Mouse (Mus musculus): Measurements from ENCODE around the gene Msgn1. TPM values are rescaled to one million over a fixed set of nuclear protein-coding genes. Genes with fewer than 3 reads are reported as not detected.

Gene Msgn1
- not detected in 2 replicates for polyA plus RNA-seq (2016; fragmentation: Nextera tagmentation; extraction: Ambion mirVana)

DNA sequence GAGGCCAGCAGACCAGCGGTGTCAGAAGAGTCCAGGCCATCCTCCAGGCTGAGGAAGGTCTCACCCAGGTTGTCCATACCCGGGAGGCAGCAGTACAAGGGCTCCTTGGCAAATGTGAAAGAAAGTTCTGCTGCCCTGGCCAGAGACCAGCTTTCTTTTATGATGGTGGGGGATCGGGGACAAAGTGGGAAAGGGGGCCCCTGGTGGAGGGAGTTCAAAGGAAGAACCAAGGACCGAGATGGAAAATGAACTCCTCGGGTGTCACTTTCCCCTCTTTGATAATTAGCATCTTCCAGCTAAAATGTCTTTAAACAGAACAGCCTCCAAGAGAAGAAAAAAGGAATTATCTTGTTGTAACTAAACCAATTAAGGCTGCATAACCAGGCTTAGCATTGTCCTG, at the start of gene Msgn1:
Gene Msgn1, minus strand, starts transcription at position 101 of the 400 bp plus-strand sequence.
- H3K4me1 ChIP-seq: peaks cover 9% of the 10 kb centered on the region
- ATAC-seq (ENCODE audit: low FRiP score): peak; percentile 27; the same call in 1 of the 2 replicates
- H3K9me3 ChIP-seq: no peaks in the 10 kb centered on the region
- no peaks in the 10 kb centered on the region for H3K27me3 ChIP-seq
- no peak within 1 kb of the TSS for H3K4me2 ChIP-seq
- no peak within 1 kb of the TSS for H3K9ac ChIP-seq
- WGBS: 45% methylated on average over 5 of the region's 5 CpGs
- H3K27ac ChIP-seq: no peak within 1 kb of the TSS
- H3K4me3 ChIP-seq (replicated peaks): no peak within 1 kb of the TSS
- H3K36me3 ChIP-seq (replicated peaks): no peaks in the 10 kb centered on the region

DNA sequence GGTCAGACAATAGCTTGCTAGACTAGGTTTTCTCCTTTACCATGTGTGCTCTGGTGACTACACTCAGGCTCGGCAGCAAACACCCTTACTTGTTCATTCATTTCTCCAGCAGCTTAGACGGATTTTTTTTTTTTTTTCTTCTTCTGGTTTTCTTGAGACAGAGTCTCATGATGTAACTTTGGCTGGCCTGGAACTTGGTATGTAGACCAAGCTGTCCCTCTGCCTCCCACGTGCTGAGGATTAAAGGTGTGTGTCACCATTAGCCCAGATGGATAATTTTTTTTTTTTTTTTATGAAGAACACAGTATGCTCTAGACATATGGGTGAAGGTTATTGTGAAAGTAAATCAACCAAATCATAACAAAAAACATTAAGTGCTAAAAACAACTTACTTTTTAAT, 41.5 kb upstream of the Msgn1 start:
- Histone ChIP-seq H3K36me3 (replicated peaks) (peaks cover 30% of the 10 kb centered on the region), H3K4me1 (no peaks in the 10 kb centered on the region), H3K4me3 (replicated peaks) (no peak overlapping the region), H3K27me3 (no peaks in the 10 kb centered on the region), H3K9me3 (no peaks in the 10 kb centered on the region), H3K9ac (no peak overlapping the region), H3K4me2 (no peak overlapping the region), H3K27ac (no peak overlapping the region)
- WGBS: 85% methylated on average over 3 of the region's 3 CpGs
- ATAC-seq (ENCODE audit: low FRiP score): no peak

- Histone ChIP-seq H3K27ac (no peak overlapping the region), H3K27me3 (no peaks in the 10 kb centered on the region), H3K9me3 (no peaks in the 10 kb centered on the region), H3K4me2 (no peak overlapping the region), H3K9ac (no peak overlapping the region), H3K36me3 (replicated peaks) (peaks cover 40% of the 10 kb centered on the region), H3K4me1 (no peaks in the 10 kb centered on the region), H3K4me3 (replicated peaks) (no peak overlapping the region)
- WGBS: 96% methylated on average over 1 of the region's 1 CpGs
- no peak for ATAC-seq (ENCODE audit: low FRiP score)
These were observed 38.7 kb upstream of the Msgn1 start for GRCm38 (mm10) chr12:11247460-11247859.

GRCm38 (mm10) chr12:11235996-11236395, 27.2 kb upstream of the Msgn1 start:
- Histone ChIP-seq H3K9ac (no peak overlapping the region), H3K27ac (no peak overlapping the region), H3K4me1 (no peaks in the 10 kb centered on the region), H3K27me3 (no peaks in the 10 kb centered on the region), H3K4me3 (replicated peaks) (no peak overlapping the region), H3K36me3 (replicated peaks) (peaks cover 2% of the 10 kb centered on the region; the same call in 1 of the 2 replicates), H3K4me2 (no peak overlapping the region), H3K9me3 (no peaks in the 10 kb centered on the region)
- 86% methylated on average over 2 of the region's 2 CpGs for WGBS
- no peak for ATAC-seq (ENCODE audit: low FRiP score)

DNA sequence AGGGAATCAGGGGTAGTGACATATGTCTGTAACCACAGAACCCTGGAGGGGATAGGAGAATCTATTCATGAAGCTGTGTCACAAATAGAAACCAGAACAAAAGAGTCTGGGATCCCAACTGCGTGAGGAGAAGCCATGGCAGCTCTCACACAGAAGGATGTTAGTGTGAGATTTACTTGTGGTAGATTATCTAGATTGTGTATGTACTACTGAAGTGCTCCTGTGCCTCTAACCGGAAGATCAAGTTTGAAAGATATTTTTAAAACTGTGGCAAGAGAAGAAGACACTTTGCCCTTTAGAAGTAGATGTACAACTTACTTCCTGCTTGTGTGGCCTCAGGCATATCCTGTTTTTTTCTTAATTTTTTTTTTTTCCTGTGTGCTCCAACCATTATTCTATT, 21.5 kb upstream of the Msgn1 start:
- WGBS: 77% methylated on average over 2 of the region's 2 CpGs
- Histone ChIP-seq H3K27ac (no peak overlapping the region), H3K4me2 (no peak overlapping the region), H3K4me3 (replicated peaks) (no peak overlapping the region), H3K4me1 (no peaks in the 10 kb centered on the region), H3K36me3 (replicated peaks) (no peaks in the 10 kb centered on the region), H3K9me3 (no peaks in the 10 kb centered on the region), H3K9ac (no peak overlapping the region), H3K27me3 (no peaks in the 10 kb centered on the region)
- ATAC-seq (ENCODE audit: low FRiP score): no peak

- no peak for ATAC-seq (ENCODE audit: low FRiP score)
- WGBS: 88% methylated on average over 5 of the region's 5 CpGs
- Histone ChIP-seq H3K4me3 (replicated peaks) (no peak overlapping the region), H3K9me3 (no peaks in the 10 kb centered on the region), H3K4me1 (peaks cover 9% of the 10 kb centered on the region), H3K4me2 (no peak overlapping the region), H3K27me3 (no peaks in the 10 kb centered on the region), H3K9ac (no peak overlapping the region), H3K27ac (no peak overlapping the region), H3K36me3 (replicated peaks) (no peaks in the 10 kb centered on the region)
These were observed 17.9 kb upstream of the Msgn1 start for GRCm38 (mm10) chr12:11226529-11227268.

- no peak overlapping the region for H3K27ac ChIP-seq
- H3K4me2 ChIP-seq: no peak overlapping the region
- H3K4me3 ChIP-seq (replicated peaks): no peak overlapping the region
- no peak for ATAC-seq (ENCODE audit: low FRiP score)
- H3K4me1 ChIP-seq: peaks cover 15% of the 10 kb centered on the region
- no peak overlapping the region for H3K9ac ChIP-seq
- H3K36me3 ChIP-seq (replicated peaks): no peaks in the 10 kb centered on the region
- 25% methylated on average over 1 of the region's 1 CpGs for WGBS
- no peaks in the 10 kb centered on the region for H3K9me3 ChIP-seq
- H3K27me3 ChIP-seq: no peaks in the 10 kb centered on the region
These were observed 17.4 kb upstream of the Msgn1 start for GRCm38 (mm10) chr12:11226123-11226522.

GRCm38 (mm10) chr12:11224722-11225121, 15.9 kb upstream of the Msgn1 start:
- WGBS: 6% methylated on average over 5 of the region's 5 CpGs
- no peak for ATAC-seq (ENCODE audit: low FRiP score)
- Histone ChIP-seq H3K9ac (no peak overlapping the region), H3K27ac (no peak overlapping the region), H3K4me1 (peaks cover 15% of the 10 kb centered on the region), H3K36me3 (replicated peaks) (no peaks in the 10 kb centered on the region), H3K27me3 (no peaks in the 10 kb centered on the region), H3K4me3 (replicated peaks) (no peak overlapping the region), H3K4me2 (no peak overlapping the region), H3K9me3 (no peaks in the 10 kb centered on the region)

DNA sequence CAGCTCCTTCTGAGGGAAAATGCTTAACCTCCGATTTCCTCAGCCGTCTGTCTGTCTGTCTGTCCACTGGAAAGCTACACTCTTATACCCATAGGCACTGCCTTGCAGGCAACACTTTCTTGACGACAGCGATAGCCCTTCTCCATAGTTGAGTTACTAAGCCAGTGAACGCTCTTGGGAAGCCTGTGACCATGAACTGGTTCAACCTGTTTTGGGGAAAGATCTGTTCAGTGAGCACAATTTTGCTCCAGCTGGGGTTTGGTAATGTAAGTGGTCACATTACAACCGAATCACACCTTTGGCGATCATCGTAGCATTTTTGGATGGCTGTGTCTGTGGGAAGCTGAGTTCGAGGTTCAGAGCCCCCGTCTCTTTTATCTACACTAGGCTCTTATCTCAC, 14.3 kb upstream of the Msgn1 start:
- H3K4me1 ChIP-seq: peaks cover 15% of the 10 kb centered on the region
- H3K4me2 ChIP-seq: no peak overlapping the region
- no peak overlapping the region for H3K9ac ChIP-seq
- no peaks in the 10 kb centered on the region for H3K36me3 ChIP-seq (replicated peaks)
- no peak overlapping the region for H3K4me3 ChIP-seq (replicated peaks)
- no peaks in the 10 kb centered on the region for H3K27me3 ChIP-seq
- H3K27ac ChIP-seq: no peak overlapping the region
- H3K9me3 ChIP-seq: no peaks in the 10 kb centered on the region
- WGBS: 94% methylated on average over 10 of the region's 10 CpGs
- ATAC-seq (ENCODE audit: low FRiP score): no peak

- Histone ChIP-seq H3K27ac (no peak overlapping the region), H3K36me3 (replicated peaks) (no peaks in the 10 kb centered on the region), H3K4me1 (peaks cover 15% of the 10 kb centered on the region), H3K9ac (no peak overlapping the region), H3K27me3 (no peaks in the 10 kb centered on the region), H3K4me3 (replicated peaks) (no peak overlapping the region), H3K9me3 (no peaks in the 10 kb centered on the region), H3K4me2 (no peak overlapping the region)
- ATAC-seq (ENCODE audit: low FRiP score): no peak
- 73% methylated on average over 3 of the region's 3 CpGs for WGBS
These were observed 13.8 kb upstream of the Msgn1 start for GRCm38 (mm10) chr12:11222566-11222965.

- WGBS: 41% methylated on average over 20 of the region's 20 CpGs
- peak; percentile 64 for ATAC-seq (ENCODE audit: low FRiP score)
These were observed 13.0 kb upstream of the Msgn1 start for GRCm38 (mm10) chr12:11221524-11222330.

DNA sequence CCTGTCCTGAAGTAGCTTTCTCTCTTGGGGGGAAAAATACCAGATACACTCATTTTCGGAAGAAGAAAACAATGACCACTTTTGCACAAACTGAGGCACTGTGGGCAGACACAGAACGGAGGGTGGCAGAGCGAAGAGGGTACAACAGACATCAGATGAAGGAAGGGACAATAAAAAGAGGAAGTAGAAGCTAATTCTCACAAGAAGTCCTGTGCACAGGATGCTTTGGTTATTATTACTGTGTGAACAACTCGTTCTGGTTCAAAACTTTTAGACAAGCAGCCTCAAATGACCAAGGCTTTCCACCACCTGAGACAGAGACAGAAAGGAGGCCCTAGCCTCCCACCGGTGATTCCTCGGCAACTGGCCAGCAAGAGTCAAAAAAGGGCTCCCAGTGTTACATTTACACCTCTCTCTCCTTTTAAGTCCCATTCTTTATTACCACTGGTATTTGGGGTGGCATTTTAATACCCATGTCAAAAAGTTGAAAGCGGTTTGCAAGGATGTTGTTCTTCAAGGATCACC, 9.0 kb upstream of the Msgn1 start:
- Histone ChIP-seq H3K4me1 (peaks cover 9% of the 10 kb centered on the region), H3K9me3 (no peaks in the 10 kb centered on the region), H3K27me3 (no peaks in the 10 kb centered on the region), H3K4me3 (replicated peaks) (no peak overlapping the region), H3K4me2 (no peak overlapping the region), H3K9ac (no peak overlapping the region), H3K27ac (no peak overlapping the region), H3K36me3 (replicated peaks) (no peaks in the 10 kb centered on the region)
- no peak for ATAC-seq (ENCODE audit: low FRiP score)
- 83% methylated on average over 7 of the region's 7 CpGs for WGBS

More at GRCm38 (mm10) chr12:11221524-11222330, 13.0 kb upstream of the Msgn1 start:
- Histone ChIP-seq H3K9me3 (no peaks in the 10 kb centered on the region), H3K9ac (no peak overlapping the region), H3K4me2 (no peak overlapping the region), H3K27ac (peak overlapping the region; percentile 36; the same call in 1 of the 2 replicates), H3K27me3 (no peaks in the 10 kb centered on the region), H3K36me3 (replicated peaks) (no peaks in the 10 kb centered on the region), H3K4me3 (replicated peaks) (no peak overlapping the region), H3K4me1 (peaks cover 15% of the 10 kb centered on the region)

Data from forebrain, embryonic 12.5 days (tissue).